Mouse (Mus musculus) forebrain, embryonic 15.5 days (tissue): ENCODE results near the gene Osbpl7. TPM values are rescaled to one million over a fixed set of nuclear protein-coding genes. Genes with fewer than 3 reads are reported as not detected.

Source experiments
- ATAC-seq: fragments of 200-750 bp; cut with Nextera tagmentation; replicated peaks from 2 replicates; pipeline ENCODE4 v1.8.0; 2017; ENCODE audit warnings: mild to moderate bottlenecking, moderate TSS enrichment, moderate library complexity
- H3K27ac ChIP-seq: fragments of 300-500 bp; sonication (generic); replicated peaks from 2 replicates; pipeline ENCODE4 v1.5.1; 2015; ENCODE audit warnings: mild to moderate bottlenecking, inconsistent platforms
- H3K27me3 ChIP-seq: fragments of 300-500 bp; sonication (generic); 2 replicates; pipeline ENCODE4 v1.6.1; 2015; ENCODE audit warnings: inconsistent platforms
- H3K36me3 ChIP-seq: fragments of 300-500 bp; sonication (generic); 2 replicates; pipeline ENCODE4 v1.6.1; 2015; ENCODE audit warnings: mild to moderate bottlenecking, inconsistent platforms
- H3K4me1 ChIP-seq: fragments of 300-500 bp; sonication (generic); 2 replicates; pipeline ENCODE4 v1.6.1; 2015; ENCODE audit warnings: inconsistent platforms
- H3K4me2 ChIP-seq: fragments of 300-500 bp; sonication (generic); replicated peaks from 2 replicates; pipeline ENCODE4 v1.6.1; 2015; ENCODE audit warnings: mild to moderate bottlenecking, inconsistent platforms
- H3K4me3 ChIP-seq: fragments of 300-500 bp; sonication (generic); 2 replicates; pipeline ENCODE4 v1.5.1; 2015; ENCODE audit warnings: mild to moderate bottlenecking, inconsistent platforms
- H3K9ac ChIP-seq: fragments of 300-500 bp; sonication (generic); replicated peaks from 2 replicates; pipeline ENCODE4 v1.6.1; 2015; ENCODE audit warnings: mild to moderate bottlenecking, inconsistent platforms
- H3K9me3 ChIP-seq: fragments of 300-500 bp; sonication (generic); 2 replicates; pipeline ENCODE4 v1.6.1; 2016; ENCODE audit warnings: inconsistent platforms
- WGBS: fragments of 180-500 bp; shearing (Covaris S2); methylation state at CpG from one replicate; pipeline ENCODE4 v1.1.7; 2015; ENCODE audit warnings: mixed read lengths; 5-methylcytosine and 5-hydroxymethylcytosine counted together
- polyA plus RNA-seq: library from polyadenylated mRNA; unstranded; fragments of >200 nt; fragmentation: Nextera tagmentation; extraction: Ambion mirVana; gene quantifications from 2 replicates; pipeline ENCODE4 v1.2.1, GENCODE M21; 2015

Osbpl7 gene
- polyA plus RNA-seq: 10.2 and 10.5 TPM in 2 replicates

GRCm38 (mm10) chr11:97050216-97050943 is at the start of gene Osbpl7:
Osbpl7 (plus strand) TSS chr11:97050628.
- Histone ChIP-seq H3K9me3 (no peaks in the 10 kb centered on the region), H3K4me1 (peaks cover 25% of the 10 kb centered on the region), H3K4me2 (peak within 1 kb of the TSS; percentile 90), H3K4me3 (peak within 1 kb of the TSS; percentile 67), H3K9ac (peak within 1 kb of the TSS; percentile 85), H3K27ac (peak within 1 kb of the TSS; percentile 65), H3K27me3 (no peaks in the 10 kb centered on the region), H3K36me3 (peaks cover 22% of the 10 kb centered on the region)
- ATAC-seq: peak; percentile 89
- WGBS: 7% methylated on average over 18 of the region's 18 CpGs

GRCm38 (mm10) chr11:97003170-97003569 is 47.3 kb upstream of the Osbpl7 start:
- H3K9ac ChIP-seq: no peak overlapping the region
- H3K4me3 ChIP-seq: no peak overlapping the region
- H3K4me1 ChIP-seq: no peaks in the 10 kb centered on the region; the same call in 1 of the 2 replicates
- no peak for ATAC-seq
- H3K27me3 ChIP-seq: 0 out of 2 replicates have a peak, but pooled peaks cover 3% of the 10 kb centered on the region
- no peaks in the 10 kb centered on the region for H3K9me3 ChIP-seq
- WGBS: 44% methylated on average over 5 of the region's 5 CpGs
- H3K36me3 ChIP-seq: no peaks in the 10 kb centered on the region
- no peak overlapping the region for H3K27ac ChIP-seq
- H3K4me2 ChIP-seq: no peak overlapping the region

- no peak overlapping the region for H3K4me2 ChIP-seq
- 75% methylated on average over 9 of the region's 9 CpGs for whole genome bisulfite sequencing
- no peaks in the 10 kb centered on the region for H3K36me3 ChIP-seq
- H3K9ac ChIP-seq: no peak overlapping the region
- H3K9me3 ChIP-seq: no peaks in the 10 kb centered on the region
- no peak overlapping the region for H3K4me3 ChIP-seq
- ATAC-seq: no peak
- 0 out of 2 replicates have a peak, but pooled peaks cover 8% of the 10 kb centered on the region for H3K27me3 ChIP-seq
- no peak overlapping the region for H3K27ac ChIP-seq
- H3K4me1 ChIP-seq: no peaks in the 10 kb centered on the region
Observed at GRCm38 (mm10) chr11:97007093-97007794, 43.2 kb upstream of the Osbpl7 start.

GRCm38 (mm10) chr11:97009198-97009790 is 41.1 kb upstream of the Osbpl7 start:
- 63% methylated on average over 8 of the region's 8 CpGs for WGBS
- Histone ChIP-seq H3K9ac (no peak overlapping the region), H3K27ac (no peak overlapping the region), H3K4me2 (no peak overlapping the region), H3K4me1 (no peaks in the 10 kb centered on the region), H3K9me3 (no peaks in the 10 kb centered on the region), H3K27me3 (peaks cover 12% of the 10 kb centered on the region; the same call in 1 of the 2 replicates), H3K4me3 (no peak overlapping the region), H3K36me3 (no peaks in the 10 kb centered on the region)
- no peak for ATAC-seq

- H3K36me3 ChIP-seq: no peaks in the 10 kb centered on the region
- H3K4me2 ChIP-seq: no peak within 1 kb of the TSS
- no peak within 1 kb of the TSS for H3K27ac ChIP-seq
- WGBS: 19% methylated on average over 8 of the region's 8 CpGs
- H3K9ac ChIP-seq: no peak within 1 kb of the TSS
- no peak within 1 kb of the TSS for H3K4me3 ChIP-seq
- H3K4me1 ChIP-seq: 0 out of 2 replicates have a peak, but pooled peaks cover under 1% of the 10 kb centered on the region
- no peak for ATAC-seq
- H3K9me3 ChIP-seq: no peaks in the 10 kb centered on the region
- H3K27me3 ChIP-seq: peaks cover 36% of the 10 kb centered on the region
Observed at GRCm38 (mm10) chr11:97013121-97013670, 37.2 kb upstream of the Osbpl7 start, which contains the start of gene Sp6. Sp6 (plus strand) TSS chr11:97013394.

- no peak overlapping the region for H3K4me2 ChIP-seq
- ATAC-seq: no peak
- peaks cover 24% of the 10 kb centered on the region for H3K4me1 ChIP-seq
- H3K36me3 ChIP-seq: no peaks in the 10 kb centered on the region
- 0 out of 2 replicates have a peak overlapping the region, but pooled peaks have one; percentile 25 for H3K4me3 ChIP-seq
- H3K9ac ChIP-seq: no peak overlapping the region
- no peak overlapping the region for H3K27ac ChIP-seq
- H3K9me3 ChIP-seq: no peaks in the 10 kb centered on the region
- peaks cover 76% of the 10 kb centered on the region for H3K27me3 ChIP-seq
- WGBS: 2% methylated on average over 36 of the region's 36 CpGs
Observed at GRCm38 (mm10) chr11:97017696-97018582, 32.5 kb upstream of the Osbpl7 start.

- Histone ChIP-seq H3K4me2 (peak overlapping the region; percentile 32), H3K4me3 (peak overlapping the region; percentile 25; the same call in 1 of the 2 replicates), H3K36me3 (no peaks in the 10 kb centered on the region), H3K4me1 (peaks cover 24% of the 10 kb centered on the region), H3K9ac (no peak overlapping the region), H3K27ac (no peak overlapping the region), H3K27me3 (peaks cover 84% of the 10 kb centered on the region), H3K9me3 (no peaks in the 10 kb centered on the region)
- ATAC-seq: no peak
- WGBS: 1% methylated on average over 53 of the region's 68 CpGs
Observed at GRCm38 (mm10) chr11:97018583-97019344, 31.7 kb upstream of the Osbpl7 start.

- Histone ChIP-seq H3K36me3 (no peaks in the 10 kb centered on the region), H3K9ac (no peak overlapping the region), H3K27ac (no peak overlapping the region), H3K27me3 (peaks cover 85% of the 10 kb centered on the region), H3K4me3 (no peak overlapping the region), H3K4me1 (peaks cover 24% of the 10 kb centered on the region), H3K4me2 (no peak overlapping the region), H3K9me3 (no peaks in the 10 kb centered on the region)
- ATAC-seq: no peak
- 4% methylated on average over 13 of the region's 13 CpGs for WGBS
Observed at GRCm38 (mm10) chr11:97019345-97019708, 31.1 kb upstream of the Osbpl7 start.

GRCm38 (mm10) chr11:97021121-97021765 is 29.2 kb upstream of the Osbpl7 start:
- 0 out of 2 replicates have a peak, but pooled peaks have one; percentile 9 for ATAC-seq
- H3K9ac ChIP-seq: no peak overlapping the region
- H3K27ac ChIP-seq: no peak overlapping the region
- H3K4me3 ChIP-seq: peak overlapping the region; percentile 49
- H3K4me2 ChIP-seq: peak overlapping the region; percentile 73
- H3K27me3 ChIP-seq: peaks cover 88% of the 10 kb centered on the region
- H3K36me3 ChIP-seq: no peaks in the 10 kb centered on the region
- H3K4me1 ChIP-seq: peaks cover 30% of the 10 kb centered on the region
- H3K9me3 ChIP-seq: no peaks in the 10 kb centered on the region
- WGBS: 1% methylated on average over 27 of the region's 27 CpGs

GRCm38 (mm10) chr11:97021873-97022484 is 28.4 kb upstream of the Osbpl7 start:
- H3K4me3 ChIP-seq: peak overlapping the region; percentile 49
- under 1% methylated on average over 50 of the region's 50 CpGs for WGBS
- peaks cover 81% of the 10 kb centered on the region for H3K27me3 ChIP-seq

More at GRCm38 (mm10) chr11:97021873-97022484, 28.4 kb upstream of the Osbpl7 start:
- H3K4me2 ChIP-seq: peak overlapping the region; percentile 73
- H3K9me3 ChIP-seq: no peaks in the 10 kb centered on the region
- peak overlapping the region; percentile 48 for H3K9ac ChIP-seq
- peak; percentile 55 for ATAC-seq
- H3K27ac ChIP-seq: no peak overlapping the region
- H3K4me1 ChIP-seq: peaks cover 30% of the 10 kb centered on the region
- H3K36me3 ChIP-seq: no peaks in the 10 kb centered on the region
